In genomic region chr7:99020353-99020752, GRCm38 (mm10) we compare ENCODE assay signal across 13 mouse cellular contexts.
DNase-seq lines count a peak whose midpoint lies in the region; ATAC-seq and TF ChIP-seq lines count a peak whose summit lies in the region.
"Had no signal": no experiment of that assay in that cellular context is flagged by ENCODE, and none has a peak within 500 bp of the region (broad histone marks: within the 10 kb centered on the region; RNA-seq: fewer than 3 reads in every experiment).

No protein-coding gene starts in this region.

- TF ChIP-seq CTCF in lung, adult 2 months (IDR thresholded peaks at IDR 0.05; ENCODE audit: insufficient read depth, low read length): no peak
- no peak for TF ChIP-seq CTCF in intestine, postnatal 0 days (IDR thresholded peaks at IDR 0.05; ENCODE audit: low read depth)

- H3K4me3 ChIP-seq in lung, adult 2 months (replicated peaks; ENCODE audit: extremely low read depth, low read depth, low read length): no peak overlapping the region
- no peak overlapping the region for H3K4me3 ChIP-seq in heart, embryonic 13.5 days
- H3K4me3 ChIP-seq in intestine, postnatal 0 days (ENCODE audit: low read depth, low read length): no peak overlapping the region
- H3K4me3 ChIP-seq: erythroblast, embryonic 14.5 days; midbrain, embryonic 15.5 days had no signal

- no peaks in the 10 kb centered on the region for H3K27me3 ChIP-seq in heart, embryonic 13.5 days (replicated peaks)
- H3K27me3 ChIP-seq in intestine, postnatal 0 days (replicated peaks; ENCODE audit: control insufficient read depth, insufficient read depth, low read length): no peaks in the 10 kb centered on the region
- H3K27me3 ChIP-seq: midbrain, embryonic 15.5 days had no signal

- H3K4me2 ChIP-seq in heart, embryonic 13.5 days: no peak overlapping the region
- no peak overlapping the region for H3K4me2 ChIP-seq in intestine, postnatal 0 days (replicated peaks; ENCODE audit: low read depth)
- H3K4me2 ChIP-seq: midbrain, embryonic 15.5 days had no signal

- WGBS in lung, adult 2 months: 28% methylated on average over 4 of the region's 4 CpGs
- 10% methylated on average over 4 of the region's 4 CpGs for WGBS in heart, embryonic 13.5 days
- WGBS in intestine, postnatal 0 days: 39% methylated on average over 4 of the region's 4 CpGs

- H3K9me3 ChIP-seq in heart, embryonic 13.5 days: 0 out of 2 replicates have a peak, but pooled peaks cover 2% of the 10 kb centered on the region
- H3K9me3 ChIP-seq in intestine, postnatal 0 days (ENCODE audit: control insufficient read depth): no peaks in the 10 kb centered on the region
- H3K9me3 ChIP-seq: midbrain, embryonic 15.5 days had no signal

- no peak for TF ChIP-seq POLR2A in lung, adult 2 months (IDR thresholded peaks at IDR 0.05; ENCODE audit: borderline replicate concordance, extremely low read depth, low read depth, low read length)

- no peak; the same call in 1 of the 2 replicates for ATAC-seq in heart, embryonic 13.5 days (ENCODE audit: extremely low read depth, insufficient number of reproducible peaks, low FRiP score, low TSS enrichment)
- ATAC-seq in intestine, postnatal 0 days: no peak
- ATAC-seq: midbrain, embryonic 15.5 days had no signal

- peak overlapping the region; percentile 57 for H3K27ac ChIP-seq in heart, embryonic 13.5 days (replicated peaks)
- H3K27ac ChIP-seq in intestine, postnatal 0 days (ENCODE audit: low read depth, low read length): no peak overlapping the region
- H3K27ac ChIP-seq: midbrain, embryonic 15.5 days had no signal

- H3K36me3 ChIP-seq in heart, embryonic 13.5 days: no peaks in the 10 kb centered on the region
- peaks cover 1% of the 10 kb centered on the region; the same call in 1 of the 2 replicates for H3K36me3 ChIP-seq in intestine, postnatal 0 days (ENCODE audit: control insufficient read depth, insufficient read depth)
- H3K36me3 ChIP-seq: midbrain, embryonic 15.5 days had no signal

- H3K9ac ChIP-seq in heart, embryonic 13.5 days: peak overlapping the region; percentile 12; the same call in 1 of the 2 replicates
- no peak overlapping the region for H3K9ac ChIP-seq in intestine, postnatal 0 days (ENCODE audit: low read depth, low read length)
- H3K9ac ChIP-seq: midbrain, embryonic 15.5 days had no signal

- DNase-seq in lung, adult 18-20 months: peak; percentile 37 to 54
- DNase-seq in lung, adult 2 months: no peak
- DNase-seq in adrenal gland, postnatal 36 days: peak; percentile 44 to 54
- peak; percentile 50 for DNase-seq in lung, postnatal 14 days
- DNase-seq in left cerebral cortex, adult 18-20 months (ENCODE audit: low spot score in 2 of 2): no peak
- DNase-seq in cerebellum, postnatal 36 days: no peak
- DNase-seq: cerebellum, adult 2 months; kidney, adult 11 months; thymus, adult 2 months had no signal

- H3K4me1 ChIP-seq in lung, adult 2 months (ENCODE audit: control insufficient read depth, insufficient read depth, low read length): peaks cover 4% of the 10 kb centered on the region; the same call in 1 of the 2 replicates
- peaks cover 50% of the 10 kb centered on the region for H3K4me1 ChIP-seq in heart, embryonic 13.5 days
- H3K4me1 ChIP-seq in intestine, postnatal 0 days (replicated peaks; ENCODE audit: control insufficient read depth, insufficient read depth, low read length): no peaks in the 10 kb centered on the region
- H3K4me1 ChIP-seq: midbrain, embryonic 15.5 days had no signal

Comparison
In these comparisons a context has a peak if more than half of its experiments do, and no peak if none do; other contexts are left out.
1. DNase-seq: peak in lung, adult 18-20 months (2 of 2), adrenal gland, postnatal 36 days (2 of 2) and lung, postnatal 14 days (single experiment); none in lung, adult 2 months (single experiment), left cerebral cortex, adult 18-20 months (0 of 2) and cerebellum, postnatal 36 days (0 of 2).